Mouse (Mus musculus) adipocyte (in vitro differentiated cells): ENCODE measurements at regions not wholly inside any gene's neighbourhood (a gene's known extent, or its start where the extent isn't known, plus 50 kb on each side); places are given as distances from the start of the nearest gene placed in this dataset.
A peak's percentile ranks its signal among the peaks of the same experiment; 100 is the strongest.

Experiments used
- DNase-seq: peaks from one replicate; pipeline ENCODE4 v3.0.0-alpha.2; 2016; ENCODE audit warnings: low spot score

DNA sequence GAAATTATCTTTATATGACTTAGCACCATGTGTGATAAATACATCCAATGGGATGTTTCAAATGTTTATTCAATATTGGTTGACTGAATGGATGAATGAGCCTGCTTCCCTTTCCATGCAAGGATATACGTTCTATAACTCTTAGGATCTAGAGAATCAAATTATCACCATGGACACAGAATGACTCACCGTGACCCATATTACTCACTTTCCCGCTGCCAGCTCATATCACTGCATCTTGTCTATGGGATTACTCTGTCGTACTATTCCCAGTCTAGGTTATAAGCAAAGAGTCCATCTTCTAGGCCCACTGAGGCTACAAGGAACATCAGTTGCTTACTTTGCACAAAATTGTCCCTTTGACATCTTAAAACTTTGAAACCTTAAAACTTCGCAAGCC is 141.0 kb upstream of the Thbs1 start:
- DNase-seq, result no peak

DNA sequence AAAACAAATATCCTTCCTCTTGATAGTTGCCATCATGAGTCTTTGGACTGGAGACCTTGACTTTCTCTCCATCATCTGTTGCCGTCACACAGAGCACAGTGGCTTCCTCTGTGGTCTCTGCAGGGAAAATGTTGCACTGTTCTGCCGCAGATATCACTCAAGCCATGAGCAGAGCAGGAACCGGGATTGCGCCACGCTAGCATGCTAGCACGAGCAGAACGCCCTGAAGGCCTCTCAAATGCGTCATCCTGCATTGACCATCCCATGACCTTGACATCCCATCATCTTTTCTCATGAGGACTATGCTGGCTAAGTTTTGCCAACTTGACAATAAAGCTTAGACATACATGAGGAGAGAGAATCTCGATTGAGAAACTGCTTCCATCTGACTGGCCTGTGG is 134.6 kb upstream of the Thbs1 start:
- DNase-seq, result no peak

DNA sequence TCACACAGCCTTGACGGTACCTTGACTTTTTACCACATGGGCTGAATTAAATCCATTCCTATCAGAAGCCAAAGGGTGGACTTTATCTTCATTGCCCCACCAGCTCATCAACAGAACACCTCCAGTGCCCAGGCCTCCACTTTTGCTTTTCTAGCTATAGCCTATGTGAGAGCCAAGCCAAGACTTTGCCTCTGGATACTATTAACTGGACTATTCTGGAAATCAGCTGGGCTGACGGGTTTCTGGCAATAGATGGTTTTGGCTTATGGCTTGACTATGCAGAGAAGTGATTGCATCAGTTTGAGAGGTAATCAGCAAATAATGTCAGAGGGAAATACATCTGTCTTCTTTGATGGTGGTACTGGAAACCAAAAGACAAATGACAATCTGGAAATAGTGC is 130.8 kb upstream of the Thbs1 start:
- DNase-seq, result peak; percentile 60

DNA sequence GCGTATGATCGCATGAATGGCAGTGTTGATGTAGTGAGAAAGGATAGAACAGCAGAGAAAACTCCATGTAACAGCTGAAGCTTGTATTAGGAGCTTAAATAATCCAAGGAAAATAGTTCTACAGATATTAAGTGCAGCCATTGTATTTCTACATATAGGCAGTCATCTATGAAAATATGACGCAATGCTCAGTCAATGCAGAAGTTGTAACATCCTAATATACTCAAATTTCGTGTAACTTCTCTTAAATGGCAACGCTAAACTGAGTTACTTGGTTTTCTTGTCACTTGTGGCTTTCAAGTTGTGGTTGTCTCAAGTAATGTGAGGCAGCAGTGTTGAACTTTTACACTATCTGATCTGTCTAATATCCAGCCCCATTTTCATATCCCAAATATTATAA is 127.1 kb upstream of the Thbs1 start:
- DNase-seq, result no peak

DNA sequence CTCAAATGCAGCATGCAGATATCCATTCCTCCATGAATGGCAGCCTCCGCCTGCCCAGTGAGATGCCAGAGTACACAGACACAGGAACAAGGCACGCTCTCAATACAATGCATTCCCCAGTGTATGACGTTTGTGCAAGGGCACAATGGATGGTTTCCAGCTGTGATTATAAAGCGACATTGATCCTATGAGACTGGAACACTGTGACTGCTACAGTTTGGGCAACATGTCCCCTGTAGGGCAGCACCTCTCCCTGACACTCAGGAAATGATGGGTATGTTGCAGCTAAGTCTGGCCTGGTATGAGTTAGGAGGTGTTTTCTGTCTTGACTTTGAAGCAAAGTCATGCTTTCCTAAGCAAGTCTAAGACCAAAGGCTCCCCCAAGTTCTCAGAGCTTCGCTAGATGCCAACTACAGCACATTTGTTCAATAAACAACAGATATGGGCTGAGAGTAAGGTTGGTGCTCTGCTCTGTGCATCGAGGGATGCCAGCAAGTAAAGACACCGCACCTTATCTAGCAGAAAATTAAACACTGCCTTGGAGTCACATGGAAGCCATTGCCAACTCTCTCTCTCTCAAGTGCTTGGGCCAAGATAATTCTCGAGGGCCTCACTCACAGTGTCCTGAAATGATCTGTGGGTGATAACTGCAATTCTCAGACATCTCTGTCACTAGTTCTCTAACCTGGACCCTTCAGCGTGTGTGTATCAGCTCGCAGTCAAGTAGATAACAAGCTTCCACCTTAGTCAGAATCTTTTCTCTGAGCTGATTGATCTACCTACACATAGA is 124.1 kb upstream of the Thbs1 start:
- no peak for DNase-seq

DNA sequence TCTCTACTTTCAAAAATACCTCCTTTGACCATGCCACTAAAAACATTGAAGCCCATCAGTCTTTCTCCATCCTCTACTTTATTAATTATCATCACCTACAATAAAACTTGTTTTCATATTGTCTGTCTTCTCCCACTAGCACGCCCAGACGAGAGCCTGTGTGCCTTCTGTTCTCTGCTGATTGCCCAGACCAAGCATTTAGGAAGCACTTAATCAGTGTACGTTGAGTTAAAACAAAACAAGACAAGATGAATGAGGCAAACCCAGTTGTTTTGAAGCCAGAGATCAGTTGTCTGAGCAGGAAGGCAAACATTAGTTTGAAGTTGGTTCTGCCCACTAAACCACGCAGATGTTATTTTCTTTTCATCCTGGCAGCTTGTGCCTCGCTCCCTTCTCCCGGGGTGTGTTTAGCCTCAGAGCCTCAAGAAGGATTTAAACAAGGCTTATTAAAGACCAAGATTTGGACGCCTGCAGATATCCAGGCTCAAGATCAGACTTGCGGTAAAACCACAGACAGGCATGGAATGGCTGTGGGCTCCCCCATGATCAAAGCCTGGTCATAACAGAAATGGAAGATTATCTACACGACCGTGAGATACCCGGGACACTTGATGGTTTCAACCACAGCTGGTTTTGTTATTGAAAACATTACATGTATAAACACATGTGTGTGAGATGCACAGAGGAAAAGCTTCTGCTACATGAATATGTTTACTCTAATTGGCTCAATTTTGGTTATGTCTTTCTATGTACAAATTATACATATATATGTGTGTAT is 123.1 kb upstream of the Thbs1 start:
- no peak for DNase-seq

DNA sequence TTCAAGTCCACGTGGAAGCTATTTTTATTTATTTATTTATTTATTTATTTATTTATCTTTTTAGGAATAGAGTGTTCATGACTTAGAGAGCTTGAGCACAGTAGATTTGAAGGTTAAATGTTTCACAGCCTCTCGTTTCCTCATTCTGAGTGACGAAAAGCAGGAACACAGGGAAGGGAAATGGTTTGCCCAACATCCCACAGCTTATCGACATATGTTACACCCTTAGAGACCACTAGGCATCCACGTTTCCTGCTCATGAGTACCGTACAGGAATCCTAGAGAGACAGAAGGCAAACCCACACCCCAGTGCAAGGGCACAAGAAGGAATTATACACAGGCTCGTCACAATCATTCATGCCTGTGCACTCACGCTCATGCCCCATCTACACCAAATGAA is 122.5 kb upstream of the Thbs1 start:
- DNase-seq, result no peak

DNA sequence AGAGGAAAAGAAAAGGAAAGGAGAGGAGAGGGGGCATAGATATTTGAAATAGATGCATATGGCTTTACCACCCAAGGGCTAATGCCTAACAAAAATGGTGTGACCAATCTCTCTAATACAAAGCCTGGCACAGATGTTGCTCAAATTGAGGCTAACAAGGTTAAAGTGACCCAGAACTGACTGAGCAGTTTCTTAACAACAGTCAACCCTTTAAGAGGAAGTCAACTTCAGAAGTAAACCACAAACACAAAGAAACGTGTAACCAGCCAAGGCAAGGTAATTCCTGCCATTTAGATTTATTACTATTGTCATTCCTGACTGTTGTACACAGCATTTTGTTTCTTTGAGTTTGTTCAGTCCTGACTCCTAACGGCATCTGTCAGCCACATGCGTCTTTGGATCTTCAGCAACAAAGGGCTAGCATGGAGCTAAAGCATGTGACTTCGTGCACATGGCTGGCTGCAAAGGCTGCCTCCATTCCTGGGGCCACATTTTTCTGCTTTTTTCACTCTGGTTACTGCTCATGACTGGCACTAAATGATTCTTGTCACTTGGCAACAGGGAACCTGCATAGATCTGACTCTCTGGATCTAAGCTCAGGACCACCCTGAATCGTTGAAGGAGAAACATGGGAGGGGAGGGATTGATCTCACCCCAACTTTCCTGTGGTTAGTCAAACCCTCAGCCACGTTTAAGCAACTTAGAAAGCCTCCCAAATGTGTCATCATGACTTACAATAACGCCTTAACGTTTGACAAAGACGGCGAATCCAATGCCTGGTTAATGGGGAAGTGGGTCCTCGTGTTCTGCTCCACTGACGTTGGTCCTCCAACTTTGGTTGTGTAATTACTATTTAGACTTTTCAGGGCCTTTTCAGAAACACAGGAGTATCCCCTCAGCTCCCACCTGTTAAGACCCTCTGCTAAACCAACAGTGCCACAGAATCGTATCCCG is 115.3 kb upstream of the Thbs1 start:
- no peak for DNase-seq

DNA sequence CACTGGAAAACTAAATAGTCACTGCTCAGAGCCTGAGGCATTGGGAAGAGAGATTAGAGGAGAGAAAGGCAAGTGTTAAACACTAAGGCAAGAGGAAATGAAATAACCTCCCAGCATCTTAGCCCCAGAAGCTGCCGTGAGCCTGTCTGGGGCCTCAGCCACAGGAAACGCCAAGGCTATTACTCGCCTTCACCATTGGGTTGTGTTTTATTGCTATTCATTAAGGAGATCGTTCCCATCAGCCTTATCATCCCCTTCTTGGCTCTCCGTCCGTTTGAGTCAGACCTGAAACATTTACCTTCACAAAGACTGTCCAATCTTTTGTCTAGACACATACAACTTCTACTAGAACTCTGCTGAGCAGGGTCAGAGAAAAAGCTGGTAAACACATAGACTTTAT is 112.0 kb upstream of the Thbs1 start:
- no peak for DNase-seq

DNA sequence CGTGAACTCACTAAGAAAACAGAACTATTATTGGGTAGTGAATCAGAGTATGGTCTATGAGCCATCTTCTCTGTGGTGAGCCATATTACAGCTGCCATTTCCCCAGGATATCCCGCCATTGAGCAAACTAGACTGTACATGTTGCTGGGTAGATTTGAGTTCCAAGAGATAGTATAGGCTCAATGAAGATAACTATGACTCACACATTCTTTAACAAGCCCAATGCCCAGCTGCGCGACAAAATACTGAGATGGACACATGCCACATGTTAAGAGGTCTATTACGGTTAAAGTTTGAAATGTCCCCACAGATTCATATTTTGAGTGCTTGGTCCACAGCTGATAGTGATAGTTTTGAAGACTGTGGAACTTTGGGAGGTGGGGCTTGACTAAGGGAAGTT is 107.5 kb upstream of the Thbs1 start:
- DNase-seq, result no peak

DNA sequence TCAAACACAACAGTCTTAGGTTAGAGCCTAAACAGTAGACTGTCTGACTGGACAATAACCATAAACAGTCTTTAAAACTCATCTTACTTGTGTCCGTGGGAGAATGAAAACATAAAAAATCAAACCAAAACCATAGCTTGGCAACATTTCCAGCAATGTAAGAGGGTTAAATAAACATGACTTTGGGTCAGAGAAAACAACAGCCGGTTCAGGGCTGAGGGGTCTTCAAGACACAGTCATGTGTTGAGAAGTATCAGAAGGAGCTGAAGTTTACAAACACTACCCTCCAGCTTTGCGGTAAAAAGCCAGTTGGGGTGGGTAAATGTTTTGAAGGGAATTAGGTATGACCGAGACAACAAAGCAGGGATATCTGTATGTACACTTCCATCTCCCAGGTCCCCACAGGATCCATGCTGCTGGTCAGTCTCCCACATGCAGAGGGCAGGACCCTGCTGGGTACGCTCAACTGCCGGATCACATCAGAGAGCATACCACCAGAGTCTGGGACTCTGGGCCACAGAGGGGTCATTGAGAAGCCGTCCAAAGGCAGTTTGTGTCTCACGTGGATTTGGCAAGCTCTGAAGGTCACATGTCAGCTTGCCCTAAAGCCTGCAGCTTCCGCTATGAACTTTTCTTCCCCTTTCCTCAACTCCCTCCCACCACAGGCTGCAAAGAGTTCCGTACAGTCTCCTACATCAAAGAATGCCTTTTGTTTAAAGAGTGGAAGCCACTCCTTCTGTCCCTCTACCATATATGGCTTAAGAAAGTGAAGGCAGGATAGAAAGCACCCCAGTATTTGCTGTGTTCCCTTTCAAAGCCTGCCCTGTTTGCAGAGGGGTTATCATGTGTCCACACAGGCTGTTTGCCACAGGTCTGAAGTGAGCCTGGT is 103.9 kb upstream of the Thbs1 start:
- DNase-seq, result peak; percentile 20

DNA sequence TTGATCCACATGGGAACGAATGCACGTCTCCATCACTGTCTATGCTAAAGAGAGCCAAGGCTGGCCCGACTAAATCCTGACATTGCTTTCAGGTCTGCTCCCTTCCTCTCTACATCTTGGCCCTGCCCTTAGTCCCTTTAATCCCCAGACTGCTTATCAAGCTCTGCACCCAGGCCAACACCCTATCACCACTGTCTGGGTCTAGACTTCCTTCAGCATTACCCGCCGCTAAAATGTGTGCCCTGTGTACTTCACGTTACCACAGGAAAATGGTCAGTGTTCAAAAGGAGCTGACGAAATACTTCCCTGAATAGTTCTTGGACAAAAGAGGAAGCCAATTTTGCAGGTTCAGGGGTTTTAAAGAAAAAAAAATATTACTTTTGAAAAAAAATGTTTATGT is 100.0 kb upstream of the Thbs1 start:
- no peak for DNase-seq

DNA sequence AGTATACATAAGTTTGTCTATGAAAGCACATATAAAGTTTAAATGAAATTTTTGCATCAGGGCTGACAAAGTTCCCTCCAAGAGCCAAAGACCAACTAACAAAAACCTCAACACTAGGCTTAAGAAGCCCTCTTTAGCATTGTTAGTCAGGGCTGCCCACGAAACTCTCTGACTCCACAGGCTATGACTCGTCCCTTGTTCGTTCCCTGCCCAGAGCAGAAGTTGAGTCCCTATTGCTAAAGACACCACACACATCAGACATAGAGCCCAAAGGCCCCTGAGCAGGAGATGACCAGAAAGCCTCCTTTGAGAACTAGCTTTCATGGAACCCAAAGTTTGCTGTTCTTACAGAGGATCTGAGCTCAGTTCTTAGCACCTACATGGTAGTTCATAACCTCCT is 99.5 kb upstream of the Thbs1 start:
- DNase-seq, result no peak

DNA sequence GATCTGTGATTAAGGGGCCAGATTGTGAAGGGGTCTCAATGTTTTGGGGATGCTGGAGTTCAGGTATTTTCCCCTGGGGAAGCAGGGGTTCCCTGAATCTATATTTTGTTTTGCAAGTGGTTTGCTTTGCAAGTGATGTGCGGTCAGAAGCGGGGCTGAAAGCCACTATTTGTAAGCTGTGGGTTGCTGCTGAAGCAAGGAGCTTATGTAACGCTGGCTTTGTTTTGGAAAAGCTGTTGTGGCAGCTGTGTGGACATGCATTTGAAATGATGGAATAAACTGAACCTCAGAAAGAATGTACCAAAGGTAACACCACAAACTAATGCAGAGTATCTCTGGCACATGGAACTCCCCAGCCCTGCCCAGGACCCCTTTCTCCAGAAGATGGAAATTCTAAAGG is 98.5 kb upstream of the Thbs1 start:
- DNase-seq, result no peak

DNA sequence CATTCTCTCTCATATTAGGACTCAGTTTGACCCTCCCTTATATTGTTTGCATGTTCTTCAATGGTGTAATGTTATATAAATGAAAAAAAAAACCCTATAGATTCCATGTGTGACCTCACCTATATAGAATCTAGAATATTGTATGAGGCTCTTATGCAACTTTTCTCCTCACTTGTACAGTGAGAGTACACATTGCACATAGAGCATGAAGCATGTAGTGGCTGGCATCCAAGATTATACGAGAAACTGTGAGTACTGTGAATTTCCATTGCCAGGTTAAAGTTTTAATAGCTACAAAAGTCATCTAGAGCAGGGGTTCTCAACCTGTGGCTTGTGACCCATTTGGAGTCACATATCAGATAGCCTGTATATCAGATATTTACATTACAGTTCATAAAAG is 96.5 kb upstream of the Thbs1 start:
- DNase-seq, result no peak

DNA sequence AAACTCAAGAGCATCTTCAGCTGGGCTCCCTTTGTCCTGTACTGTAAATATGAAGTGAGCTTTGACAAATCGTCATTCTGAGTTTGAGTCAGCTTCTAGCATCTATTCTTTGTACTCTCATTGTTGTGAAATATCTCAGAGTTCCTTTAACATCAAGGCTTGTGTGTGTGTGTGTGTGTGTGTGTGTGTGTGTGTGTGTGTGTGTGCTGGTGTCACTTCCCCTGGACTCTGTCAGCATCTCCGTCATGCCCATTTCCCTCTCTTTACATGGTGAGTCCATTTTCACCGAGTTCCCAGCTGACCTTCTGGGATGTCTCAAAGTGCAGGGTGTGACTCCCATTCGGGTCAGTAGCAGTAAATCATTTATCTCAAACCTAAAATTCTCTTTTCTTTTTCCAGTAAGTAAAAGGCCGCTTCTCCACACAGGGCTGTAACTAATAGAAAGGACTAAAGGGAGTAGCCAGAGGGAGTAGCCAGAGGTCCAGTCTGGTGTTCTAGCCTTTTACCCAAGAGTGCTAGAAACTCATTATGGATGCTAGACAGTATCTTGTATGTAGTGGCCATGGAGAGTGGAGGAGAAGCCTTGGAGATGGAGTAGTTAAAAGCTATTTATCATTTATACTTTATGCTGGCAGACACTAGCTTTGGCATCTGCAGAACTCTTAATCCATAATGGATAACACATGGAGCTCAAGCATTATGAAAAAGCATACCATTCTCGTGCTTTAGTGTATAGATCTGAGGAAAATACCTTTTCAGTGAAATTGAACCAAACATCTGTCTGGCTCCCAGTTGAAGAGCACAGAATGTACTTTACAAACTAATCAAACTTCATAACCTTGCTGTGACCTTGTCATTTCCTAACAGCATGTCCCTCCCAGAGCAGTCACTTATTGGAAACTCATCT is 85.6 kb upstream of the Thbs1 start:
- no peak for DNase-seq

DNA sequence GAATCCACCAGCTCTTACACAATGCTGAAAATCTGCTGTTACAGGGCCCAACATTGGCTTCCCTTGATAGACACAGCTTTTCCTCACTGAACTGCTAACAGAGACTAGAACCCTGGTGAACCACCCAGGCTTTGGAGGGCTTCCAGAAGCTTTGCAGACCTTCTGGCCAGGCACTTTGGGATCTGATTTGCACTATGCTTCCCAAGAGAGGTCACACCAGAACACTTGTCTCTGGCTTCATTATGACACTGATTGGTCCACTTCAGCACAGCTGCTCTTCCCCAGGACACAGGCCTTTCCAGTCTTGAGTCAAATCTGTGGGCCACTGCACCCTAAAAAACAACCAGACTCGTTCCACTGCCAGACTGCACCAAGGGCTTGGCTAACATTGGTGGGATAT is 82.8 kb upstream of the Thbs1 start:
- peak; percentile 86 for DNase-seq

DNA sequence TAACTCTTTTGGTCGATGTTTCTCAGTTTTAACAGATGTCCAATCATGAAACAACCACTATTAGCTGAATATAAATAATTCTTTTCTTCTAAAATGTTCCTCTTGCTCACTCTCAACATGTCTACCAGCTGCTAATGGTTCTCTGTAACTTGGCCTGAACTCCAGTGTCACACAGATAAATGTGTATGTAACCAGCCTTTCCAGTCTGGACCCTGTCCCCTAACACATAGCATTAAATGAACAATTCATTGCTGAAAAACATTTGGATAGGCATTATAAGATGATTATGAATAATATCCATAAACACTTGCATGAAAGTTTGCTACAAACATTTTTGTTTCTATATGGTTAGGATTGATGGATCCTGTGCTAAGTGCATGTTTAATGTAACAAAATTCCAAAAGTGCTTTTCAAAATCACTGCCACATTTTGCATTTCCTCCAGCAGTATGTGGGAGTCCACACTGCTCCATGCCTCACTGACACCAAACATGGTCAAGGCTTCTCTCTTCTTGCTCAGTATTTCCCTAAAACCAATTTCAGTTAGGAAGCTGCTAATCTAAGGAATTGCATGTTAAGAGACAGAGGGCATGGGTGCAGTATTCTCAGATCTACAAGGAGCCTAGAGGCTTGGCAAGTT is 82.1 kb upstream of the Thbs1 start:
- DNase-seq, result no peak

DNA sequence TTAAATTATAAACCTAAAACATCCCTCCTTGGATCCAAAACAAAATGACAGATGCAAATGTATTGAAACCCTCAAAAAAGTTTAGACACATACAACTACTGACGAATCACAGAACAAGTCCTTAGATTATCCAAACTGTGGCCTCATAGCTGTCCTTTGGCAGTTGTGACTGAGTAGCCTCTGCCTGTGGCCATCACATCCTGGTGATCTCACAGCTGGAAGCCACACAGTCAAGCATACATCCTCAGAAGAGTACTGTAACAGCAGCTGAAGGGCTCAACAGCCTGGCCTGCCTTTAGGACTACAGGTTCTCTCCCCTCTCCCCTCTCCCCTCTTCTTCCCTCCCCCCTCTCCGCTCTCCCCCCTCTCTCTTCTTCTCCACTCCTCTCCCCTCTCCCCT is 80.0 kb upstream of the Thbs1 start:
- no peak for DNase-seq

DNA sequence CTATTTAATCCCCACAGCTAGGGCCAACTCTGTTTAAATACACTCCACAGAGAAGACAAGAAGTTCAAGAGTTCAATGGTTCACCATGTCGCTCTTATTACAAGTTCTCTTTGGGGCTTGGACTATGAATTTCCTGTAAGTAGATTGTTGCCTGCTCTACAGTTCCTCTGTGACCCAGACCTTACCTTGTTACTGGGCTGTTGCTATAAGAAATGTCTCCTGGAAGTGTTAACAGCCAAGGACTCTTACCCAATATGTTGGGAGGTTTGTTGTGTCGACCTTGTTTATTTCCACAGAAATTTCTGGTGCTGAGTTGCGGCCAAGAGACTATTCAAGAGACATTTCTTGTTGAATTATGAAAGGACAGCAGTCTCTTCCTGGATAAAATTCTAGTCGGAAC is 78.3 kb upstream of the Thbs1 start:
- DNase-seq, result peak; percentile 88
